Mouse (Mus musculus): Measurements from ENCODE around the gene Rbbp8nl.

Gene Rbbp8nl

DNA sequence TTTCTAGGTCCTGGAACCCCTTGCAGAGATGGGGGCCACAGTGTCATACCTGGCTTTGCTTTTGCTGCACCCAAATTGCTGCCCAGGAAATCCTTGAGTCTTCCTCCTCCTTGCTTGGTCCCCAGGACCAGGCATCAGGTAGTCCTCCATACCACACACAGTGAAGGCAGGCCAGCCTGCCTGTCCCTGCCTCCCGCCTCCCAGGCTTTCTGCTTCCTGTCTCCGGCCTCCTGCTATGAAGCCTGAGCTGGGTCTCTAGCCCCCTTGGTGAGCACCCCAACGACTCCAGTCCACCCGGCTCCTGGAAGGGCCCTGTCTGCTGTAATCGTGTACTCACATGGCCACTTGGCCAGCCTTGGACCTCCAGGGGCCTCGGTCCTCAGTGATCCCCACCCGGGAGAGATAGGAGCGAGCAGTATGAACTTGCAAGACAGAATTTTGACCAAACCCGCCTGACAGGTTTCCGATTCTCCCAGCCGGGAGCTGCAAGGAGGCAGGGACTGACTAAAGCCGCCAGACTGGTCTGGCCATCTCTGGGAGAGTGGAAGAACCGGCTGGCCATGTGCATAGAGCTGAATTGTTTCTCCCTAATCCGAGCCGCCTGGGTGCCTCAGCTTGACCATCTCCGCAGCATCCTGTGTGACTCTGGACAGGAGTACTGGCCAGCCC, at the start of gene Rbbp8nl:
Gene Rbbp8nl (minus strand): TSS at position 440 of the 669 bp plus-strand sequence.
- DNase-seq (ENCODE audit: low read depth, low spot score), result peak; percentile 54

- peak; percentile 54 for DNase-seq (ENCODE audit: low read depth, low spot score)
Observed at GRCm38 (mm10) chr2:180334551-180334986, 44.9 kb upstream of the Rbbp8nl start, which contains the start of gene Gata5. Gene Gata5, minus strand, starts transcription at chr2:180334699.

GRCm38 (mm10) chr2:180333778-180334550, 44.3 kb upstream of the Rbbp8nl start:
- peak; percentile 19 for DNase-seq (ENCODE audit: low read depth, low spot score)

GRCm38 (mm10) chr2:180329466-180329865, 39.8 kb upstream of the Rbbp8nl start:
- DNase-seq (ENCODE audit: low read depth, low spot score), result no peak

GRCm38 (mm10) chr2:180322674-180323355, 33.1 kb upstream of the Rbbp8nl start:
- no peak for DNase-seq (ENCODE audit: low read depth, low spot score)

- DNase-seq (ENCODE audit: low read depth, low spot score), result peak; percentile 94
Observed at GRCm38 (mm10) chr2:180320216-180320615, 30.5 kb upstream of the Rbbp8nl start.

DNA sequence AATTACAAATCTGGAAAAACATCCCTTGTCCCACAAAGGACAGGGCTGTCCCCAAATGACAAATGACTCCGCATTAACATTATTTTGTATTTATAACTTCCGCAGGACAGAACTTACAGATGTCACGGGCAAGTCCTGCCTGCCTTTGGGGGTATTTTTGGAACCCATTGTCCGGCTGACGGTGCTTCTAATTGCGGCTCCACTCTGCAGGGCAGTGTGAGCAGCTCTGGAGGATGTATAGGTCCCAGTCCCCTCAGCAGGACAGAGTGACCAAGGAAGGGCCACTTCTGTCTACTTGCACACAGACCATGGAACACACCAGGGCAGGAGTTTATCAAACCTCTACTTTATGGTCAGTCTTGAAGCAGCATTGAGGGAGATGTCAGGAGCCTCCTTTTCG, 27.9 kb upstream of the Rbbp8nl start:
- DNase-seq (ENCODE audit: low read depth, low spot score), result no peak

DNA sequence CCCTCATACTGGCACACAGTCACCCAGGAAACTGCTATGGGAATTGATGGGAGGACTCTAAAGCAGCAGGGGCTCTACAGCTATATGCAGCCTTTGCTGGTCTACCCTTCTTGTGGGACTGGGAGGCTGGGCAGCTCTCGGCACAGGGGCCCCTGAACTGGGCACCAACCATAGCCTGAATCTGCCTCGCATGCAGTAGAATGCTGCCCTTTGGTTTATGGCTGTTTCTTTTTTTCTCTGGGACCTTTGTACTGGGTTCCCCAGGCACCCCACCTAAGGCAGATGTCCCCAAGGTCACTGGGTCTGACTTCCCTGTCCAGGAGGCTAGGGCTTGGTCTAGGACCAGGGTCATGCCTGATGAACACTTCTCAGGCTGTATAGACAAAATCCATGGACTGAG, 24.6 kb upstream of the Rbbp8nl start:
- DNase-seq (ENCODE audit: low read depth, low spot score), result no peak

GRCm38 (mm10) chr2:180311147-180311546, 21.5 kb upstream of the Rbbp8nl start:
- no peak for DNase-seq (ENCODE audit: low read depth, low spot score)

DNA sequence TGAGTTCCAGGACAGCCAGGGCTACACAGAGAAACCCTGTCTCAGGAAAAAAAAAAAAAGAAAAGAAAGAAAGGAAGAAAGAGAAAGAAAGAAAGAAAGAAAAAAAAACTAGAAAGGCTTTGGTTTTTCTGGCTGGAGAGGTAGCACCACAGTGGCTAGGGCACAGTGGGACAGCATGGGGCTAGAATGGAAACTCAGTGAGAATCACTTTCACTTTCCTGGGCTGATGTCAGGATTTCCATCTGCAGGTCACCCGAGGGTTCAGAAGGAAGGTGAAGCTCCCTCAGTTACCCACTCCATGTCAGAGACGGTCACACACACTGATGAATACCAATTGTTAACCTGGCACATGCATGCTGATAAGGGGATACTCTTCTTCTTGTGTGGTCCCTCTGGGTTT, 18.0 kb upstream of the Rbbp8nl start:
- DNase-seq (ENCODE audit: low read depth, low spot score), result no peak

GRCm38 (mm10) chr2:180306423-180307168, 16.9 kb upstream of the Rbbp8nl start:
- DNase-seq (ENCODE audit: low read depth, low spot score), result no peak

DNA sequence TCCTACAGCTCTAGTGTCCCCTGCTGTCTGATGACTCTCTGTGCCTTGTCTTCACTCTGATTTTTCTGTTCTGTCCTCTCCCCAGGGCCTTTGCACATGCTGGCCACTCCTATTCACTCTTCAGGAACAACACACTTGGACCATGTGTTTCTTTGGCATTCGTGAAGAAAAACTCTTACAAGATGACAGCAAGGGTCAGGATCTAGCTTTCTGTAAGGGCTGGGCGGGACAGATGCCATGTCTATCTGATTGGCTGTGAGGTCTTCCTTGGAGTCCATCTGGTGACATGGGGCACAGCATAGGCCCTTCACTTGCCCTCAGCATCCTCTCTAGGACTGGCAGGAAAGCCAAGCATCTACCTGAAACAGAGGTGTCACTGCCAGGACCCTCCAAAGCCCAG, 16.3 kb upstream of the Rbbp8nl start:
- DNase-seq (ENCODE audit: low read depth, low spot score), result no peak

- no peak for DNase-seq (ENCODE audit: low read depth, low spot score)
Observed at GRCm38 (mm10) chr2:180305490-180305889, 15.8 kb upstream of the Rbbp8nl start.

DNA sequence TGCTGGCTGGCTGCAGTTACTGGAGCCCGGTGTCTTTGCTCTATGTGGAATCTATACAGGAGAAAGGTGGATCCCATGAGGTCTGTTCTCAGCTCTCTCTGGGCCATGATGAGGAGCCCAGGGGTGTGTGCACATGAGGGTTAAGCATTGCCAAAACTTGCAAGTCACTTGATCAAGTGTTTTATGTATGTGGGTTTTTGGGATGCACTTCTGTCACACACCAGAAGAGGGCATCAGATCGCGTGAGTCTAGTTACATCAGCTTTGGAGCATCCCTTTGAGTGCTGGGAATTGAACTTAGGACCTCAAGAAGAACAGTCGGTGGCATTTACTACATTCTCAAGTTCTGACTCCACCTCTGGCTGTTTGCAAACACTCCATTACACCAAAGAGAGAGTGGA, 14.9 kb upstream of the Rbbp8nl start:
- DNase-seq (ENCODE audit: low read depth, low spot score), result no peak

- no peak for DNase-seq (ENCODE audit: low read depth, low spot score)
Observed at GRCm38 (mm10) chr2:180303468-180303867, 13.8 kb upstream of the Rbbp8nl start.

DNA sequence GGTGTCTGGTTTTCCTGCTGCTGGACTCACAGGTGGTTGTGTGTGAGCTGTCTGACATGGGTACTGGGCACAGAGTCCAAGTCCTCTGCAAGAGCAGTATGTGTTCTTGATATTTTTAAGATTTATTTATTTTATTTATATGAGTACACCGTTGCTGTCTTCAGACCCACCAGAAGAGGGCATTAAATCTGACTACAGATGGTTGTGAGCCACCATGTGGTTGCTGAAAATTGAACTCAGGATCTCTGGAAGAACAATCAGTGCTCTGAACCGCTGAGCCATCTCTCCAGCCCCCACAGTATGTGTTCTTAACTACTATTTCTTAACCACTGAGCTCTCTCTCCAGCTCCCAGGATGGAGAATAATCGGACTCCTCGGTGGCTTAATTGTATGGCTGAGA, 12.5 kb upstream of the Rbbp8nl start:
- peak; percentile 46 for DNase-seq (ENCODE audit: low read depth, low spot score)

DNA sequence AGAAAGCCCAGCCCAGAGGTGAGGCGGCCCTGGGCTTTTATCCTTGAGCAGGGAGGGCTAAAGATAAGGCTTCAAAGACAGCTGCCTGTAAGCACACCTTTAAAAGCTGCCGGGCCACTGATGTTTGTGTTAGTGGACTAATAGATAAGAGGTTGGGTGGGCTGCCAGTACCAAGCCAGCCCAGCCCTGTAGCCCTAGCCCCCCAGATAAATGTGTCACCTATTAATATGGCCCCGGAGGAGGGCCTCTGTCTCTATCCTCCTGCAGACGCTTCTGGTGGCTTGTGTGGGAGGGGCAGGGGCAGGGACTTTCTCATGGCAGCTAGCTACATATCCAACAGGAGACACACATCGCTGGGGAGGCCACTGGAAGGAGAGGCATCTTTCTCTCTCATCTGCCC, 11.1 kb upstream of the Rbbp8nl start:
- no peak for DNase-seq (ENCODE audit: low read depth, low spot score)

- DNase-seq (ENCODE audit: low read depth, low spot score), result no peak
Observed at GRCm38 (mm10) chr2:180300252-180300651, 10.6 kb upstream of the Rbbp8nl start.

GRCm38 (mm10) chr2:180292906-180293305, 3.2 kb upstream of the Rbbp8nl start:
- DNase-seq (ENCODE audit: low read depth, low spot score), result peak; percentile 83

- no peak for DNase-seq (ENCODE audit: low read depth, low spot score)
Observed at GRCm38 (mm10) chr2:180292026-180292425, 2.3 kb upstream of the Rbbp8nl start.

- DNase-seq (ENCODE audit: low read depth, low spot score), result no peak
Observed at GRCm38 (mm10) chr2:180291566-180291965, 1.9 kb upstream of the Rbbp8nl start.

- DNase-seq (ENCODE audit: low read depth, low spot score), result no peak
Observed at GRCm38 (mm10) chr2:180290503-180290902, 824 bp upstream of the Rbbp8nl start.

Measured in R1 (cell line).